Mouse (Mus musculus) heart, postnatal 36 days (tissue): Measurements from ENCODE around the gene Tmem247. TPM values are rescaled to one million over a fixed set of nuclear protein-coding genes. Genes with fewer than 3 reads are reported as not detected.

Experiments
- total RNA-seq, 2 experiments: library from RNA; stranded (reverse); gene quantifications; 2 replicates each; pipeline ENCODE4 v1.2.3; 2021

The Tmem247 gene
- total RNA-seq, 2 experiments from 2014 or later, result not detected

Other genes with a start within 250 kb of the Tmem247 start
- gene Epas1, start 163.6 kb upstream of the Tmem247 start, total RNA-seq, result 100 to 1,000 TPM; 239 to 306 TPM
- gene Atp6v1e2, start 30.5 kb downstream of the Tmem247 start, total RNA-seq, result not detected
- gene Rhoq, start 45.7 kb downstream of the Tmem247 start, total RNA-seq, result 100 to 1,000 TPM; 144 to 146 TPM
- 1 to 10 TPM; 3.5 to 4.1 TPM for gene Pigf, start 108.1 kb downstream of the Tmem247 start, total RNA-seq
- 10 to 100 TPM; 44.1 to 44.4 TPM for gene Cript, start 108.2 kb downstream of the Tmem247 start, total RNA-seq
- gene Socs5, start 190.3 kb downstream of the Tmem247 start, total RNA-seq, result 10 to 100 TPM; 25.6 to 29.4 TPM